7 mouse cellular contexts compared by ENCODE assay signal in the genomic region with DNA sequence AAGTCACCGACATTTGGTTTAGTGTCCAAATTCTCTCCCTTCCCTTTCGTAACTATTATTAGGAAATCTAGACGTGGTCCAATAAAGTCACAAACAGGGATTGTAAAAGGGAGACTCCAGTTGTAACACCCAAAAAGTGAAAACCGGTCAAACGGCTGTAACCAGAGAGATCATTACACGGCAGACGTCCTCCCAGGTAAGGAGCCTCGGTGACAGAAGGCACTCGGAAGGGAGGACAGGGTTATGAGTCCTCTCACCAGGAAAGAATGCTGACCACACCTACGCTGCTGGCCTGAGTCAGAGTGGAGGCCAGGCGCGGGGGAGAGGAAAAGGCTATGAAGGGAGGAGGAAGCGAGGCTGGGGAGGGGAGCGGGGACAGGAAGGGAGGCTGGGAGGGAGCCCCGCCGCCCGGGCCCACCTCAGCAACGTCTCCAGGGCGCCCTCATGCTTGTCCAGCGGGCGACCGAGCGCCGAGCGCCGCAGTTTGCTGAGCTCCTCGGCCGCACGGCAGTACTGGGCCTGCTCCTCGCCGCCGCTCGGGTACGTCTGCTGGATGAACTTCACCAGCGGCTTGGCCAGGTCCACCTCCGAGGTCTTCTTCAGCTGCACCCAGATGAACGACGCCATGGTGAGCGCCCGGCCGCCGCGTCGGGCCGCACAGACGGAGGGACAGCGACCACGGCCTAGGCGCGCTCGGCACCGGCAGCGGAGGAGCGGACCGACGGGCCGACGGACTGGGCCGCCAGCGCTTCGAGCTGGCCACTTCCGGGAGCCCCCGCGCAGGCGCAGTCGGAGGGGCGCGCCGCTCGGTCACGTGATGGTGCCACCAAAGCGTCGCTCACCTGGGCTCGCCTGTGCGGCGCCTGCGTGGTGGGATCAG. TPM values are rescaled to one million over a fixed set of nuclear protein-coding genes. Genes with fewer than 3 reads are reported as not detected.
DNase-seq lines count a peak whose midpoint lies in the region; ATAC-seq lines count a peak whose summit lies in the region.

Gene Pdcd6ip (minus strand): TSS at position 779 of the 880 bp plus-strand sequence.

- peak; percentile 95 for DNase-seq in adrenal gland, adult 2 months
- peak; percentile 79 for DNase-seq in embryo, embryonic 11.5 days (ENCODE audit: low read depth, low spot score)
- peak; percentile 88 to 89 for DNase-seq in gastrocnemius, postnatal 36 days
- DNase-seq in left cerebral cortex, postnatal 25 days (ENCODE audit: low spot score in 2 of 2) = peak; percentile 93
- peak; percentile 89 for DNase-seq in midbrain, embryonic 10.5 days (ENCODE audit: low spot score)
- DNase-seq in right cerebral cortex, postnatal 4 days = peak; percentile 95

- 1% methylated on average over 77 of the region's 77 CpGs for WGBS in intestine, embryonic 15.5 days
- 2% methylated on average over 77 of the region's 77 CpGs for WGBS in midbrain, embryonic 10.5 days

- peak within 1 kb of the TSS; percentile 74 for H3K4me2 ChIP-seq in intestine, embryonic 15.5 days (replicated peaks)

- peaks cover 21% of the 10 kb centered on the region; the same call in 1 of the 2 replicates for H3K4me1 ChIP-seq in intestine, embryonic 15.5 days (replicated peaks)
- peaks cover 29% of the 10 kb centered on the region for H3K4me1 ChIP-seq in midbrain, embryonic 10.5 days

- ATAC-seq in intestine, embryonic 15.5 days = peak; percentile 94

- no peaks in the 10 kb centered on the region for H3K9me3 ChIP-seq in intestine, embryonic 15.5 days
- H3K9me3 ChIP-seq in midbrain, embryonic 10.5 days (replicated peaks) = no peaks in the 10 kb centered on the region

- peak within 1 kb of the TSS; percentile 94 for H3K27ac ChIP-seq in intestine, embryonic 15.5 days
- peak within 1 kb of the TSS; percentile 91 for H3K27ac ChIP-seq in midbrain, embryonic 10.5 days (replicated peaks)

- H3K4me3 ChIP-seq in intestine, embryonic 15.5 days (replicated peaks) = peak within 1 kb of the TSS; percentile 88
- H3K4me3 ChIP-seq in midbrain, embryonic 10.5 days = peak within 1 kb of the TSS; percentile 96

- H3K9ac ChIP-seq in intestine, embryonic 15.5 days = peak within 1 kb of the TSS; percentile 97

- intact Hi-C loops in gastrocnemius, postnatal 36 days (cut with DNase I) = no loop called here
- intact Hi-C loops in left cerebral cortex, postnatal 25 days (cut with DNase I) = no loop called here

- no peaks in the 10 kb centered on the region for H3K27me3 ChIP-seq in intestine, embryonic 15.5 days (replicated peaks)
- no peaks in the 10 kb centered on the region for H3K27me3 ChIP-seq in midbrain, embryonic 10.5 days (ENCODE audit: low read depth, poor library complexity, severe bottlenecking)

- H3K36me3 ChIP-seq in intestine, embryonic 15.5 days = no peaks in the 10 kb centered on the region
- no peaks in the 10 kb centered on the region for H3K36me3 ChIP-seq in midbrain, embryonic 10.5 days

RNA-seq across cellular contexts. Expression of gene Pdcd6ip, which starts in this region (rescaled TPM):
- 100 to 1,000 TPM; 159 to 172 TPM for total RNA-seq in adrenal gland, adult 2 months (2021)
- polyA plus RNA-seq in adrenal gland, adult 2 months (2012; rRNA removed) = 336 and 349 TPM in 2 replicates
- total RNA-seq in gastrocnemius, postnatal 36 days (2021) = 10 to 100 TPM; 34.8 to 36.8 TPM
- polyA plus RNA-seq in intestine, embryonic 15.5 days (2015; fragmentation: Nextera tagmentation; extraction: Ambion mirVana) = 99.6 and 104 TPM in 2 replicates
- 10 to 100 TPM; 66.2 to 69.7 TPM for total RNA-seq in left cerebral cortex, postnatal 25 days (2021)
- polyA plus RNA-seq in midbrain, embryonic 10.5 days (2016; fragmentation: Nextera tagmentation; extraction: Ambion mirVana) = 52.2 and 58.6 TPM in 2 replicates

Comparison
In these comparisons a context has a peak if more than half of its experiments do, and no peak if none do; other contexts are left out.
1. Peak in every context shown above with its lines: DNase-seq, ATAC-seq, H3K4me3 ChIP-seq and H3K27ac ChIP-seq.